Mouse (Mus musculus) lung, embryonic 15.5 days (tissue): Measurements from ENCODE around the gene Ltv1. TPM values are rescaled to one million over a fixed set of nuclear protein-coding genes. Genes with fewer than 3 reads are reported as not detected.
"Not testable (repeated sequence)": the region's sequence is repeated elsewhere in the genome, so short reads cannot be mapped to it uniquely, and the experiment has no call there.

Experiments
- ATAC-seq: fragments of 200-750 bp; cut with Nextera tagmentation; 2 replicates; pipeline ENCODE4 v1.8.0; 2017; ENCODE audit warnings: moderate number of reproducible peaks, borderline replicate concordance; ENCODE audit not compliant: low FRiP score, low TSS enrichment; ENCODE audit errors: extremely low read depth
- H3K27ac ChIP-seq: fragments of 300-500 bp; sonication (generic); 2 replicates; pipeline ENCODE4 v1.5.1; 2015; ENCODE audit warnings: moderate library complexity, mild to moderate bottlenecking, inconsistent platforms
- H3K27me3 ChIP-seq: fragments of 300-500 bp; sonication (generic); 2 replicates; pipeline ENCODE4 v1.6.1; 2015; ENCODE audit warnings: inconsistent platforms
- H3K36me3 ChIP-seq: fragments of 300-500 bp; sonication (generic); 2 replicates; pipeline ENCODE4 v1.6.1; 2015; ENCODE audit warnings: inconsistent platforms
- H3K4me1 ChIP-seq: fragments of 300-500 bp; sonication (generic); 2 replicates; pipeline ENCODE4 v1.6.1; 2015; ENCODE audit warnings: inconsistent platforms
- H3K4me2 ChIP-seq: fragments of 300-500 bp; sonication (generic); 2 replicates; pipeline ENCODE4 v1.6.1; 2015; ENCODE audit warnings: inconsistent platforms, mild to moderate bottlenecking, moderate library complexity
- H3K4me3 ChIP-seq: fragments of 300-500 bp; sonication (generic); 2 replicates; pipeline ENCODE4 v1.5.1; 2015; ENCODE audit warnings: mild to moderate bottlenecking, inconsistent platforms
- H3K9ac ChIP-seq: fragments of 300-500 bp; sonication (generic); 2 replicates; pipeline ENCODE4 v1.6.1; 2015; ENCODE audit warnings: inconsistent platforms
- H3K9me3 ChIP-seq: fragments of 300-500 bp; sonication (generic); 2 replicates; pipeline ENCODE4 v1.6.1; 2016; ENCODE audit warnings: inconsistent platforms
- WGBS: fragments of 180-500 bp; shearing (Covaris S2); methylation state at CpG from one replicate; pipeline ENCODE4 v1.1.7; 2015; 5-methylcytosine and 5-hydroxymethylcytosine counted together
- polyA plus RNA-seq: library from polyadenylated mRNA; unstranded; fragments of >200 nt; fragmentation: Nextera tagmentation; extraction: Ambion mirVana; gene quantifications from 2 replicates; pipeline ENCODE4 v1.2.1, GENCODE M21; 2015

Ltv1 gene
- polyA plus RNA-seq, 1 experiment from 2014 or later: 71.3 TPM

DNA sequence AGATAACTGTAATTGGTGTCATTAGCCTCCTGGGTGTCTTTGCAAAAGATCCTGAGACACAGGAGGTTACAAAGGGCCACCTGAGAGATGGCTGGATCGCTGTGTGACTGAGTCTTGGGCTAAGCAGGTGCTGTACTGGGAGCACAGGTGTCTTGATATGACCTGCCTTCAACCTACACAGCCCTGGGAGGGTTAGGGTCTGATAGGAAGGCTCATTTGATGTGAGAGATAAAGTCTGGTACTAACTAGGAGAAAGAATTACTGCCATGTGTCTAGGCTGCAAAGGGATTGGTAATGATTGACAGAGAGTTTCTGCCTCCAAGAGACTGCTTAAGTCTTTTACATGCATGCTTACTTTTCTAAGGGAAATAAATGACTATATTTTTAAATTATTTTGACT lies 27.1 kb upstream of the Ltv1 start:
- no peak for ATAC-seq
- no peak overlapping the region for H3K27ac ChIP-seq

GRCm38 (mm10) chr10:13213956-13214355 lies 21.0 kb upstream of the Ltv1 start:
- no peaks in the 10 kb centered on the region for H3K36me3 ChIP-seq
- 53% methylated on average over 12 of the region's 12 CpGs for WGBS
- peaks cover 39% of the 10 kb centered on the region for H3K4me1 ChIP-seq
- no peak overlapping the region for H3K4me2 ChIP-seq
- no peak overlapping the region for H3K27ac ChIP-seq
- no peak overlapping the region for H3K4me3 ChIP-seq
- H3K9me3 ChIP-seq: no peaks in the 10 kb centered on the region
- no peaks in the 10 kb centered on the region for H3K27me3 ChIP-seq
- H3K9ac ChIP-seq: no peak overlapping the region
- ATAC-seq: no peak

More for the DNA sequence above, 27.1 kb upstream of the Ltv1 start:
- Histone ChIP-seq H3K9me3 (no peaks in the 10 kb centered on the region), H3K9ac (no peak overlapping the region), H3K4me3 (no peak overlapping the region), H3K4me1 (0 out of 2 replicates have a peak, but pooled peaks cover 3% of the 10 kb centered on the region), H3K36me3 (peaks cover 16% of the 10 kb centered on the region; the same call in 1 of the 2 replicates), H3K27me3 (no peaks in the 10 kb centered on the region), H3K4me2 (no peak overlapping the region)
- 64% methylated on average over 1 of the region's 1 CpGs for WGBS

DNA sequence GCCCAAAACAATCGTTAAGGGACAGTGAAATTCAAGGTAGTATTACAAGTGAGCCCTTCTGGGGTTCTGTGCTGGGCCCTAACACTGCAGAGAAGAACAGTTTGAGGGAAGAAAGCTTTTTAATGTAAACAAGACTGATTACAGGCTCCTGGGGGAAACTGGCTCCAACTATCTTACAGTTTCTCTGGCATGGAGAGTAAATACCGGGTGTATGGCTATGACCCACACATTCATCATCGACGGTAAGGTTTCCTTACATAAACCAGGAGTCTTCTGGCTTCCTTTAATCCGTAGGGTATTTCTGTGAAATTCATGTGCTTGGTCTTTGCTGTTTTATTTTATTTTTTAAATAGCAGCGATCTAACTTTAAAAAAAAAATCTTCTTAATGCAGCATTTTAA lies 19.9 kb upstream of the Ltv1 start:
- no peaks in the 10 kb centered on the region for H3K36me3 ChIP-seq
- H3K27ac ChIP-seq: no peak overlapping the region
- H3K4me2 ChIP-seq: no peak overlapping the region
- ATAC-seq: no peak
- H3K9ac ChIP-seq: no peak overlapping the region
- H3K4me3 ChIP-seq: no peak overlapping the region
- H3K27me3 ChIP-seq: no peaks in the 10 kb centered on the region
- peaks cover 39% of the 10 kb centered on the region for H3K4me1 ChIP-seq
- H3K9me3 ChIP-seq: no peaks in the 10 kb centered on the region
- 41% methylated on average over 6 of the region's 6 CpGs for WGBS

GRCm38 (mm10) chr10:13212326-13212725 lies 19.4 kb upstream of the Ltv1 start:
- H3K4me2 ChIP-seq: no peak overlapping the region
- no peak for ATAC-seq
- no peak overlapping the region for H3K4me3 ChIP-seq
- no peaks in the 10 kb centered on the region for H3K27me3 ChIP-seq
- WGBS: 64% methylated on average over 9 of the region's 9 CpGs
- peaks cover 39% of the 10 kb centered on the region for H3K4me1 ChIP-seq
- H3K27ac ChIP-seq: peak overlapping the region; percentile 12; the same call in 1 of the 2 replicates
- H3K36me3 ChIP-seq: no peaks in the 10 kb centered on the region
- H3K9ac ChIP-seq: no peak overlapping the region
- no peaks in the 10 kb centered on the region for H3K9me3 ChIP-seq

GRCm38 (mm10) chr10:13209930-13210637 lies 17.1 kb upstream of the Ltv1 start:
- Histone ChIP-seq H3K27me3 (no peaks in the 10 kb centered on the region), H3K4me3 (no peak overlapping the region), H3K36me3 (no peaks in the 10 kb centered on the region), H3K27ac (peak overlapping the region; percentile 81), H3K9ac (no peak overlapping the region), H3K4me2 (no peak overlapping the region), H3K9me3 (no peaks in the 10 kb centered on the region), H3K4me1 (peaks cover 39% of the 10 kb centered on the region)
- WGBS: 13% methylated on average over 8 of the region's 8 CpGs
- ATAC-seq: peak; percentile 90

- 34% methylated on average over 3 of the region's 3 CpGs for WGBS
- no peak for ATAC-seq
- Histone ChIP-seq H3K9me3 (no peaks in the 10 kb centered on the region), H3K4me3 (no peak overlapping the region), H3K27ac (peak overlapping the region; percentile 81), H3K36me3 (no peaks in the 10 kb centered on the region), H3K4me2 (no peak overlapping the region), H3K4me1 (peaks cover 39% of the 10 kb centered on the region), H3K27me3 (no peaks in the 10 kb centered on the region), H3K9ac (no peak overlapping the region)
Observed at GRCm38 (mm10) chr10:13209506-13209905, 16.5 kb upstream of the Ltv1 start.

- 74% methylated on average over 4 of the region's 4 CpGs for WGBS
- Histone ChIP-seq H3K27ac (peak overlapping the region; percentile 81), H3K9ac (no peak overlapping the region), H3K4me3 (no peak overlapping the region), H3K36me3 (no peaks in the 10 kb centered on the region), H3K27me3 (no peaks in the 10 kb centered on the region), H3K4me2 (no peak overlapping the region), H3K9me3 (no peaks in the 10 kb centered on the region), H3K4me1 (peaks cover 38% of the 10 kb centered on the region)
- ATAC-seq: no peak
Observed at GRCm38 (mm10) chr10:13209061-13209460, 16.1 kb upstream of the Ltv1 start.

DNA sequence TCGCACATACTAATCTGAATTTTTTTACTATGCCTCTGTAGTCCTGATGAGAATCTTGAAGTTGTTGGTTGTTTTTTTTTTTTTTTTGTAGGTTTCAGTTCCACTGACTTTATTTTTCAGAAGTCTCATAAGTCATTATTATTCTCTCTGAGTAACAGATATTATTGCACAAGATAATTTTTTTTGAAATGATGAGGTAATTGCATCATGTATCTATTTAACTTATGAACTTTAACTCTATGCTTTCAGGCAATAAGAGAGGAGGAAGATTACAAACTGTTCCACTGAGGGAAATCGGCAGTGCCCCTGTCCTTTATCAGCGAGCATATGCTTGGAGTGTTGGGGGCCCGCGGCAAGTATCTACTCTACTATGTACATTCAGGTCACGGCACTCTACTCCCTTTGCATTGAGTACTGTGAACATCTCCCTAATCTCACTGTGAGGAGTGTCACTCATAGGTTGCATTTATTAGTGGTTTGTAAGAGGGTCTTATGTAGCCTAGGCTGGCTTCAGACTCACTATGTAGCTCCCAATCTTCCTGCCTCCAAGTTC lies 8.8 kb upstream of the Ltv1 start:
- Histone ChIP-seq H3K27me3 (no peaks in the 10 kb centered on the region), H3K36me3 (no peaks in the 10 kb centered on the region), H3K9me3 (no peaks in the 10 kb centered on the region), H3K4me1 (no peaks in the 10 kb centered on the region), H3K9ac (no peak overlapping the region), H3K4me2 (no peak overlapping the region), H3K27ac (no peak overlapping the region), H3K4me3 (no peak overlapping the region)
- 89% methylated on average over 6 of the region's 6 CpGs for WGBS
- ATAC-seq: no peak

DNA sequence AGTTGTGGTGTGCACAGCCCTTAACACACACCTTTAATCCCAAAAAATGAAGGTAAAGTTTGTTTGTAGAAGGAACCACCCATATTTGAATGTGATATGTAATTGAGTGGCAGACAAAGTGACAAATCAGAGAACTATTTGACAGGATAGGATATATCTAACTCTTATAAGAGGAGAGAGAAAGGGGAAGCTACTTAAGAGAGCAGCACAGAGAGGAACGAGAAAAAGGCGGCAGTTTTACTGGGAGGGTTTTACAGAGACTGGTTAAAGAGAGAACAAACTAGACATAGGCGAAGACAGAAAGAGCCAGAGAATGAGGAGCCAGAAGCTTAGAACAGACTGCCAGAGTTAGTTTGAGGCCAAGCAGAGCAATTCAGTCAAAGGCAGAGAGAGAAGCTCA lies 7.9 kb upstream of the Ltv1 start:
- Histone ChIP-seq H3K36me3 (no peaks in the 10 kb centered on the region), H3K4me2 (no peak overlapping the region), H3K9ac (no peak overlapping the region), H3K9me3 (no peaks in the 10 kb centered on the region), H3K27me3 (no peaks in the 10 kb centered on the region), H3K27ac (no peak overlapping the region), H3K4me3 (no peak overlapping the region), H3K4me1 (no peaks in the 10 kb centered on the region)
- 96% methylated on average over 3 of the region's 3 CpGs for WGBS
- no peak for ATAC-seq

DNA sequence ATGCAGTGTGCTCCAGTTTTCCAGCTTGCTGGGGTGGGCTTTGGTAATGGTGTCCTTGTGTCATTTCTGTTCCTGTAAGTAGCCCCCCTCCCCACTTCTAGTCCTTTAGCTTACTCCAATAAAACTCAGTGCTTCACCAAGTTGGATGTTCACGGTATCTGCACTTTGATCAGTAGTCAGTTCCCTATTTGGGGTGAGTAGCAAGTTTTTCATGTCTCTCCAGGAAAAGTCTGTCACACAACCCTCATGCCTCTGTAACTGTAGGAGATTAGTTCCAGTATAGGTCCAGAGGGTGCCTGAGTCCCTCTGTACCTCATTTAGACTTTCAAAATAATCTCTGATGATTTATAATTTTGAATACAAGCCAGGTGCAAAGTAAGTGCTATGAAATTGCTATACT lies 6.3 kb upstream of the Ltv1 start:
- H3K4me3 ChIP-seq: no peak overlapping the region
- WGBS: 90% methylated on average over 1 of the region's 1 CpGs
- H3K4me1 ChIP-seq: no peaks in the 10 kb centered on the region
- H3K9me3 ChIP-seq: no peaks in the 10 kb centered on the region
- no peak overlapping the region for H3K9ac ChIP-seq
- no peak overlapping the region for H3K27ac ChIP-seq
- no peaks in the 10 kb centered on the region for H3K27me3 ChIP-seq
- no peak for ATAC-seq
- H3K36me3 ChIP-seq: no peaks in the 10 kb centered on the region
- no peak overlapping the region for H3K4me2 ChIP-seq

DNA sequence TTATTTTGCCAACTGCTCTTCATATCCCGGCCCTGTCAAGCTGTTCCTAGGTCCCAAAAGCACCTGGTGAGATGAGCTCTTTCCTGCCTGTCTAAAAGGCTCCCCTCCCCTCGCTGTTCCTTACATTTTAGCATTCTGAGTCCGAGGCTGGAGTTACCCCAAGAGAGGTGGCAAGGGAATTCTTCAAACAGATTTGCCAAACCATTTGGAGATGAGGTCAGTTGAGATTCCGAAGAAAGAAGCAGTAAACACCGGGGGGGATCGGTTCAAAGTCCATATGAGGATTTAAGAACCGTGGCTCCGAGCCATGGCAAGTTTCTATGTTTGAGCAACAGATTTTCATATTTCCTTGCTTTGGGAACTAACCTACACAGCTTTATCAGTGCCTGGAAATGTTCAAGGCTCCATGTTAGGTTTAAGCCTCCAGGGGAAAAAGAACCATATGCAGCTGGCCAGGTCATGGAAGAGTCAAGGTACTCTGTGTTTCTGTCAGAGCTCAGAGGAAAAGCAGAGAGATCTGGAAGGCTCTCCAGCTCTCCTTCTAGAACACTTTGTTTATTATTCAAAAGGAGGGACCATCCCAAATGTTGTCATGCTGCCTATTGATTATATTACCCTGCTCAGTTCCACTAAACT lies 4.0 kb upstream of the Ltv1 start:
- peaks cover 4% of the 10 kb centered on the region for H3K4me1 ChIP-seq
- H3K36me3 ChIP-seq: no peaks in the 10 kb centered on the region
- 76% methylated on average over 8 of the region's 8 CpGs for WGBS
- no peak for ATAC-seq
- H3K27ac ChIP-seq: no peak overlapping the region
- H3K4me3 ChIP-seq: no peak overlapping the region
- no peak overlapping the region for H3K9ac ChIP-seq
- H3K27me3 ChIP-seq: no peaks in the 10 kb centered on the region
- no peak overlapping the region for H3K4me2 ChIP-seq
- H3K9me3 ChIP-seq: no peaks in the 10 kb centered on the region

GRCm38 (mm10) chr10:13193496-13193895 lies 528 bp upstream of the Ltv1 start:
- H3K9me3 ChIP-seq, H3K27me3 ChIP-seq, H3K4me1 ChIP-seq, ATAC-seq, H3K27ac ChIP-seq, H3K9ac ChIP-seq: not testable (repeated sequence)
- 81% methylated on average over 7 of the region's 7 CpGs for WGBS
- Histone ChIP-seq H3K36me3 (peaks cover 18% of the 10 kb centered on the region), H3K4me2 (peak overlapping the region; percentile 66), H3K4me3 (peak overlapping the region; percentile 89)
